Mouse (Mus musculus) midbrain, postnatal 0 days (tissue): ENCODE data around the gene Csnk1g2. TPM values are rescaled to one million over a fixed set of nuclear protein-coding genes. Genes with fewer than 3 reads are reported as not detected.

Experiments used
- ATAC-seq: fragments of 200-750 bp; cut with Nextera tagmentation; 2 replicates; pipeline ENCODE4 v1.8.0; 2017; ENCODE audit warnings: moderate number of reproducible peaks, mild to moderate bottlenecking, moderate TSS enrichment, moderate library complexity; ENCODE audit not compliant: low FRiP score
- DNase-seq: peaks from one replicate; pipeline ENCODE4 v3.0.0-alpha.2; 2015; ENCODE audit warnings: low spot score
- H3K27ac ChIP-seq: fragments of 300-500 bp; sonication (generic); 2 replicates; pipeline ENCODE4 v1.5.1; 2014; ENCODE audit warnings: low read depth, mild to moderate bottlenecking, low read length, mixed read lengths
- H3K27me3 ChIP-seq: fragments of 300-500 bp; sonication (generic); 2 replicates; pipeline ENCODE4 v1.6.1; 2014; ENCODE audit warnings: low read length, control low read depth, mixed read lengths; ENCODE audit not compliant: insufficient read depth
- H3K36me3 ChIP-seq: fragments of 300-500 bp; sonication (generic); 2 replicates; pipeline ENCODE4 v1.6.1; 2014; ENCODE audit warnings: low read length, control low read depth, mixed read lengths; ENCODE audit not compliant: insufficient read depth
- H3K4me1 ChIP-seq: fragments of 300-500 bp; sonication (generic); 2 replicates; pipeline ENCODE4 v1.6.1; 2014; ENCODE audit warnings: mild to moderate bottlenecking, control low read depth, antibody characterized with exemption, low read length, mixed read lengths; ENCODE audit not compliant: insufficient read depth
- H3K4me2 ChIP-seq: fragments of 300-500 bp; sonication (generic); 2 replicates; pipeline ENCODE4 v1.6.1; 2014; ENCODE audit warnings: low read depth, mild to moderate bottlenecking, low read length, mixed read lengths; ENCODE audit not compliant: poor library complexity, severe bottlenecking
- H3K4me3 ChIP-seq: fragments of 300-500 bp; sonication (generic); 2 replicates; pipeline ENCODE4 v1.5.1; 2014; ENCODE audit warnings: low read depth, mild to moderate bottlenecking, low read length, moderate library complexity
- H3K9ac ChIP-seq: fragments of 300-500 bp; sonication (generic); replicated peaks from 2 replicates; pipeline ENCODE4 v1.6.1; 2014; ENCODE audit warnings: mild to moderate bottlenecking, low read length, moderate library complexity, mixed read lengths; ENCODE audit not compliant: poor library complexity, severe bottlenecking
- H3K9me3 ChIP-seq: fragments of 300-500 bp; sonication (generic); 2 replicates; pipeline ENCODE4 v1.6.1; 2016; ENCODE audit warnings: low read length, control low read depth
- CTCF ChIP-seq: IDR thresholded peaks from 2 replicates; pipeline ENCODE4 v1.5.1; 2016; ENCODE audit warnings: antibody characterized with exemption, mild to moderate bottlenecking
- WGBS: fragments of 180-500 bp; shearing (Covaris S2); extraction: QIAGEN DNeasy Blood & Tissue Kit; methylation state at CpG from one replicate; pipeline ENCODE4 v1.1.7; 2014; 5-methylcytosine and 5-hydroxymethylcytosine counted together
- polyA plus RNA-seq: library from polyadenylated mRNA; unstranded; fragments of >200 nt; fragmentation: Nextera tagmentation; extraction: Ambion mirVana; gene quantifications from 2 replicates; pipeline ENCODE4 v1.2.1, GENCODE M21; 2015
- total RNA-seq: library from RNA; depleted of rRNA; stranded (reverse); fragments of >200 nt; gene quantifications from 2 replicates; pipeline ENCODE4 v1.2.3, GENCODE M21; 2014

Csnk1g2 gene
- total and polyA plus RNA-seq, 2 experiments from 2014 or later, result 93.3 to 146 TPM

- 92% methylated on average over 9 of the region's 9 CpGs for WGBS
- H3K27ac ChIP-seq, result no peak overlapping the region
- no peak overlapping the region for H3K9ac ChIP-seq
- H3K9me3 ChIP-seq, result no peaks in the 10 kb centered on the region
- TF ChIP-seq CTCF, result no peak
- no peaks in the 10 kb centered on the region for H3K27me3 ChIP-seq
- no peak for ATAC-seq
- no peak for DNase-seq
- H3K4me3 ChIP-seq, result no peak overlapping the region
- H3K4me2 ChIP-seq, result no peak overlapping the region
- H3K36me3 ChIP-seq, result peaks cover 58% of the 10 kb centered on the region
- H3K4me1 ChIP-seq, result no peaks in the 10 kb centered on the region
Observed at GRCm38 (mm10) chr10:80610116-80610785, 12.4 kb upstream of the Csnk1g2 start.

- WGBS, result 81% methylated on average over 4 of the region's 4 CpGs
- DNase-seq, result no peak
- Histone ChIP-seq H3K27me3 (no peaks in the 10 kb centered on the region), H3K27ac (no peak overlapping the region), H3K36me3 (peaks cover 64% of the 10 kb centered on the region), H3K9me3 (no peaks in the 10 kb centered on the region), H3K9ac (no peak overlapping the region), H3K4me1 (no peaks in the 10 kb centered on the region), H3K4me3 (no peak overlapping the region), H3K4me2 (no peak overlapping the region)
- peak; percentile 73 for TF ChIP-seq CTCF
- no peak for ATAC-seq
Observed at GRCm38 (mm10) chr10:80611024-80611423, 11.6 kb upstream of the Csnk1g2 start.

- Histone ChIP-seq H3K36me3 (peaks cover 57% of the 10 kb centered on the region), H3K9me3 (no peaks in the 10 kb centered on the region), H3K27me3 (no peaks in the 10 kb centered on the region), H3K4me1 (no peaks in the 10 kb centered on the region), H3K27ac (no peak overlapping the region), H3K4me2 (no peak overlapping the region), H3K9ac (no peak overlapping the region), H3K4me3 (no peak overlapping the region)
- ATAC-seq (no peak), DNase-seq (no peak)
- WGBS, result 95% methylated on average over 3 of the region's 3 CpGs
- no peak for TF ChIP-seq CTCF
Observed at GRCm38 (mm10) chr10:80611905-80612304, 10.7 kb upstream of the Csnk1g2 start.

GRCm38 (mm10) chr10:80613821-80614220 is 8.8 kb upstream of the Csnk1g2 start:
- Histone ChIP-seq H3K4me3 (no peak overlapping the region), H3K27me3 (no peaks in the 10 kb centered on the region), H3K36me3 (peaks cover 38% of the 10 kb centered on the region), H3K4me2 (no peak overlapping the region), H3K27ac (no peak overlapping the region), H3K9ac (no peak overlapping the region), H3K9me3 (no peaks in the 10 kb centered on the region), H3K4me1 (no peaks in the 10 kb centered on the region)
- no peak for TF ChIP-seq CTCF
- ATAC-seq (no peak), DNase-seq (no peak)
- WGBS, result 93% methylated on average over 3 of the region's 3 CpGs

- DNase-seq (no peak), ATAC-seq (no peak)
- Histone ChIP-seq H3K27me3 (no peaks in the 10 kb centered on the region), H3K4me3 (no peak overlapping the region), H3K9me3 (no peaks in the 10 kb centered on the region), H3K4me1 (no peaks in the 10 kb centered on the region), H3K36me3 (peaks cover 33% of the 10 kb centered on the region), H3K4me2 (no peak overlapping the region), H3K27ac (no peak overlapping the region), H3K9ac (no peak overlapping the region)
- WGBS, result 90% methylated on average over 6 of the region's 6 CpGs
- TF ChIP-seq CTCF, result no peak
Observed at GRCm38 (mm10) chr10:80614351-80614750, 8.3 kb upstream of the Csnk1g2 start.

- ATAC-seq (no peak), DNase-seq (no peak)
- Histone ChIP-seq H3K4me2 (no peak overlapping the region), H3K9ac (no peak overlapping the region), H3K36me3 (peaks cover 22% of the 10 kb centered on the region), H3K4me3 (no peak overlapping the region), H3K27ac (no peak overlapping the region), H3K9me3 (no peaks in the 10 kb centered on the region), H3K4me1 (no peaks in the 10 kb centered on the region), H3K27me3 (no peaks in the 10 kb centered on the region)
- 81% methylated on average over 9 of the region's 9 CpGs for WGBS
- TF ChIP-seq CTCF, result no peak
Observed at GRCm38 (mm10) chr10:80618181-80618580, 4.5 kb upstream of the Csnk1g2 start.
